Mouse (Mus musculus): ENCODE data around the gene Naa40. TPM values are rescaled to one million over a fixed set of nuclear protein-coding genes. Genes with fewer than 3 reads are reported as not detected.

Naa40 gene
- polyA plus RNA-seq, 1 experiment from 2014 or later: 67.6 TPM

- peak within 1 kb of the TSS; percentile 88 for H3K9ac ChIP-seq
- H3K4me2 ChIP-seq (replicated peaks): peak within 1 kb of the TSS; percentile 92
- H3K27ac ChIP-seq: peak within 1 kb of the TSS; percentile 98
- H3K9me3 ChIP-seq (ENCODE audit: control insufficient read depth, low read length): no peaks in the 10 kb centered on the region
- peak; percentile 92 for DNase-seq (ENCODE audit: low spot score)
- H3K27me3 ChIP-seq (ENCODE audit: control insufficient read depth, insufficient read depth, low read length): no peaks in the 10 kb centered on the region
- WGBS: under 1% methylated on average over 79 of the region's 79 CpGs
- H3K36me3 ChIP-seq (replicated peaks; ENCODE audit: control insufficient read depth, insufficient read depth): peaks cover 30% of the 10 kb centered on the region
- peaks cover 16% of the 10 kb centered on the region for H3K4me1 ChIP-seq (replicated peaks; ENCODE audit: control insufficient read depth, insufficient read depth, low read length)
- ATAC-seq (ENCODE audit: low FRiP score): peak; percentile 97
- H3K4me3 ChIP-seq (replicated peaks; ENCODE audit: low read length): peak within 1 kb of the TSS; percentile 84
These were observed 34.9 kb downstream of the Naa40 start, which contains the start of gene Otub1 for GRCm38 (mm10) chr19:7205753-7206736. TSS of gene Otub1 (minus strand) at chr19:7206316.

- H3K27me3 ChIP-seq (ENCODE audit: control insufficient read depth, insufficient read depth, low read length): no peaks in the 10 kb centered on the region
- peaks cover 38% of the 10 kb centered on the region for H3K36me3 ChIP-seq (replicated peaks; ENCODE audit: control insufficient read depth, insufficient read depth)
- peaks cover 16% of the 10 kb centered on the region for H3K4me1 ChIP-seq (replicated peaks; ENCODE audit: control insufficient read depth, insufficient read depth, low read length)
- 39% methylated on average over 7 of the region's 7 CpGs for WGBS
- DNase-seq (ENCODE audit: low spot score): no peak
- peak overlapping the region; percentile 84 for H3K4me3 ChIP-seq (replicated peaks; ENCODE audit: low read length)
- H3K9me3 ChIP-seq (ENCODE audit: control insufficient read depth, low read length): no peaks in the 10 kb centered on the region
- peak overlapping the region; percentile 88 for H3K9ac ChIP-seq
- no peak for ATAC-seq (ENCODE audit: low FRiP score)
- peak overlapping the region; percentile 92 for H3K4me2 ChIP-seq (replicated peaks)
- peak overlapping the region; percentile 98 for H3K27ac ChIP-seq
These were observed 35.7 kb downstream of the Naa40 start for GRCm38 (mm10) chr19:7205326-7205725.

GRCm38 (mm10) chr19:7204898-7205297, 36.1 kb downstream of the Naa40 start:
- Histone ChIP-seq H3K9ac (peak overlapping the region; percentile 88), H3K27me3 (ENCODE audit: control insufficient read depth, insufficient read depth, low read length) (no peaks in the 10 kb centered on the region), H3K9me3 (ENCODE audit: control insufficient read depth, low read length) (no peaks in the 10 kb centered on the region), H3K27ac (0 out of 2 replicates have a peak overlapping the region, but pooled peaks have one; percentile 98), H3K4me2 (replicated peaks) (peak overlapping the region; percentile 92), H3K4me1 (replicated peaks; ENCODE audit: control insufficient read depth, insufficient read depth, low read length) (peaks cover 16% of the 10 kb centered on the region), H3K36me3 (replicated peaks; ENCODE audit: control insufficient read depth, insufficient read depth) (peaks cover 42% of the 10 kb centered on the region), H3K4me3 (replicated peaks; ENCODE audit: low read length) (peak overlapping the region; percentile 84)
- WGBS: 81% methylated on average over 2 of the region's 2 CpGs
- DNase-seq (ENCODE audit: low spot score) (no peak), ATAC-seq (ENCODE audit: low FRiP score) (no peak)

GRCm38 (mm10) chr19:7200427-7200826, 40.6 kb downstream of the Naa40 start:
- H3K27ac ChIP-seq: no peak overlapping the region
- ATAC-seq (ENCODE audit: low FRiP score) (no peak), DNase-seq (ENCODE audit: low spot score) (no peak)
- H3K4me1 ChIP-seq (replicated peaks; ENCODE audit: control insufficient read depth, insufficient read depth, low read length): peaks cover 15% of the 10 kb centered on the region
- no peak overlapping the region for H3K4me2 ChIP-seq (replicated peaks)
- no peak overlapping the region for H3K9ac ChIP-seq
- no peak overlapping the region for H3K4me3 ChIP-seq (replicated peaks; ENCODE audit: low read length)
- no peaks in the 10 kb centered on the region for H3K9me3 ChIP-seq (ENCODE audit: control insufficient read depth, low read length)
- peaks cover 72% of the 10 kb centered on the region for H3K36me3 ChIP-seq (replicated peaks; ENCODE audit: control insufficient read depth, insufficient read depth)
- no peaks in the 10 kb centered on the region for H3K27me3 ChIP-seq (ENCODE audit: control insufficient read depth, insufficient read depth, low read length)
- WGBS: 68% methylated on average over 1 of the region's 1 CpGs

- peaks cover 69% of the 10 kb centered on the region for H3K36me3 ChIP-seq (replicated peaks; ENCODE audit: control insufficient read depth, insufficient read depth)
- H3K9me3 ChIP-seq (ENCODE audit: control insufficient read depth, low read length): no peaks in the 10 kb centered on the region
- ATAC-seq (ENCODE audit: low FRiP score) (no peak), DNase-seq (ENCODE audit: low spot score) (no peak)
- no peak overlapping the region for H3K4me3 ChIP-seq (replicated peaks; ENCODE audit: low read length)
- H3K4me2 ChIP-seq (replicated peaks): no peak overlapping the region
- 0 out of 2 replicates have a peak, but pooled peaks cover 2% of the 10 kb centered on the region for H3K4me1 ChIP-seq (replicated peaks; ENCODE audit: control insufficient read depth, insufficient read depth, low read length)
- H3K9ac ChIP-seq: no peak overlapping the region
- no peaks in the 10 kb centered on the region for H3K27me3 ChIP-seq (ENCODE audit: control insufficient read depth, insufficient read depth, low read length)
- no peak overlapping the region for H3K27ac ChIP-seq
- 95% methylated on average over 13 of the region's 13 CpGs for WGBS
These were observed 41.9 kb downstream of the Naa40 start for GRCm38 (mm10) chr19:7199089-7199488.

GRCm38 (mm10) chr19:7197445-7197844, 43.5 kb downstream of the Naa40 start:
- ATAC-seq (ENCODE audit: low FRiP score): 0 out of 2 replicates have a peak, but pooled peaks have one; percentile 21
- H3K27ac ChIP-seq: no peak overlapping the region
- peaks cover 53% of the 10 kb centered on the region for H3K36me3 ChIP-seq (replicated peaks; ENCODE audit: control insufficient read depth, insufficient read depth)
- H3K9ac ChIP-seq: no peak overlapping the region
- H3K4me2 ChIP-seq (replicated peaks): no peak overlapping the region
- no peaks in the 10 kb centered on the region for H3K27me3 ChIP-seq (ENCODE audit: control insufficient read depth, insufficient read depth, low read length)
- H3K9me3 ChIP-seq (ENCODE audit: control insufficient read depth, low read length): no peaks in the 10 kb centered on the region
- H3K4me3 ChIP-seq (replicated peaks; ENCODE audit: low read length): no peak overlapping the region
- WGBS: 83% methylated on average over 9 of the region's 9 CpGs
- DNase-seq (ENCODE audit: low spot score): no peak
- no peaks in the 10 kb centered on the region for H3K4me1 ChIP-seq (replicated peaks; ENCODE audit: control insufficient read depth, insufficient read depth, low read length)

GRCm38 (mm10) chr19:7196741-7197270, 44.2 kb downstream of the Naa40 start:
- Histone ChIP-seq H3K27ac (no peak overlapping the region), H3K9ac (no peak overlapping the region), H3K9me3 (ENCODE audit: control insufficient read depth, low read length) (no peaks in the 10 kb centered on the region), H3K4me1 (replicated peaks; ENCODE audit: control insufficient read depth, insufficient read depth, low read length) (no peaks in the 10 kb centered on the region), H3K36me3 (replicated peaks; ENCODE audit: control insufficient read depth, insufficient read depth) (peaks cover 49% of the 10 kb centered on the region), H3K4me2 (replicated peaks) (no peak overlapping the region), H3K27me3 (ENCODE audit: control insufficient read depth, insufficient read depth, low read length) (no peaks in the 10 kb centered on the region), H3K4me3 (replicated peaks; ENCODE audit: low read length) (no peak overlapping the region)
- DNase-seq (ENCODE audit: low spot score): no peak
- 11% methylated on average over 17 of the region's 17 CpGs for WGBS
- ATAC-seq (ENCODE audit: low FRiP score): 0 out of 2 replicates have a peak, but pooled peaks have one; percentile 31

- H3K27ac ChIP-seq: no peak overlapping the region
- peaks cover 42% of the 10 kb centered on the region for H3K36me3 ChIP-seq (replicated peaks; ENCODE audit: control insufficient read depth, insufficient read depth)
- H3K4me2 ChIP-seq (replicated peaks): no peak overlapping the region
- 14% methylated on average over 33 of the region's 33 CpGs for WGBS
- H3K4me1 ChIP-seq (replicated peaks; ENCODE audit: control insufficient read depth, insufficient read depth, low read length): no peaks in the 10 kb centered on the region
- no peak overlapping the region for H3K9ac ChIP-seq
- H3K27me3 ChIP-seq (ENCODE audit: control insufficient read depth, insufficient read depth, low read length): no peaks in the 10 kb centered on the region
- DNase-seq (ENCODE audit: low spot score): peak; percentile 58
- no peaks in the 10 kb centered on the region for H3K9me3 ChIP-seq (ENCODE audit: control insufficient read depth, low read length)
- H3K4me3 ChIP-seq (replicated peaks; ENCODE audit: low read length): no peak overlapping the region
- no peak for ATAC-seq (ENCODE audit: low FRiP score)
These were observed 44.9 kb downstream of the Naa40 start for GRCm38 (mm10) chr19:7195900-7196728.

Data from hindbrain, embryonic 14.5 days (tissue).